Mouse (Mus musculus): ENCODE measurements at regions not wholly inside any gene's neighbourhood (a gene's known extent, or its start where the extent isn't known, plus 50 kb on each side); places are given as distances from the start of the nearest gene placed in this dataset.

GRCm38 (mm10) chr7:77867518-77867917 lies 870.3 kb downstream of the Ntrk3 start:
- TF ChIP-seq E2F4 (IDR thresholded peaks at IDR 0.05; ENCODE audit: insufficient replicate concordance, low read depth, low read length) (no peak), ZKSCAN1 (IDR thresholded peaks at IDR 0.05; ENCODE audit: borderline replicate concordance, low read depth, low read length) (no peak), ZMIZ1 (IDR thresholded peaks at IDR 0.05; ENCODE audit: low read depth, low read length) (no peak), CHD1 (IDR thresholded peaks at IDR 0.05; ENCODE audit: low read depth, low read length) (no peak)
- Histone ChIP-seq H3K4me2 (ENCODE audit: insufficient read depth, low read depth, poor library complexity, severe bottlenecking) (no peak overlapping the region), H3K36me3 (replicated peaks in 1 of 2; ENCODE audit: control insufficient read depth in 1 of 2, insufficient read depth in 1 of 2, low read length in 1 of 2) (no peaks in the 10 kb centered on the region), H3K79me2 (replicated peaks; ENCODE audit: control insufficient read depth, extremely low read depth, insufficient read depth, poor library complexity, severe bottlenecking) (no peaks in the 10 kb centered on the region), H3K27ac (ENCODE audit: insufficient read depth, low read depth) (no peak overlapping the region), H3K27me3 (replicated peaks) (no peaks in the 10 kb centered on the region), H3K9ac (ENCODE audit: insufficient read depth, low read depth) (no peak overlapping the region), H3K4me3 (replicated peaks in 1 of 3; ENCODE audit: low read depth in 2 of 3, low read length in 2 of 3, poor library complexity in 1 of 3) (no peak overlapping the region), H3K9me3 (replicated peaks; ENCODE audit: low read length) (peaks cover 38% of the 10 kb centered on the region), H3K4me1 (ENCODE audit: control insufficient read depth in 1 of 2, insufficient read depth in 2 of 2) (no peaks in the 10 kb centered on the region)
- no peak for DNase-seq (ENCODE audit: extremely low read depth)
- in situ Hi-C loops (cut with MboI; ENCODE audit: low pct_ligation_motif_present, low pct_unique_long_range_greater_than_20kb, low sequenced_read_pairs) (no loop called here), dilution Hi-C loops (cut with MboI; ENCODE audit: extremely low pct_ligation_motif_present, extremely low pct_unique_long_range_greater_than_20kb, low sequenced_read_pairs) (no loop called here)

GRCm38 (mm10) chr7:77861841-77862240 lies 876.0 kb downstream of the Ntrk3 start:
- Histone ChIP-seq H3K79me2 (replicated peaks; ENCODE audit: control insufficient read depth, extremely low read depth, insufficient read depth, poor library complexity, severe bottlenecking) (no peaks in the 10 kb centered on the region), H3K4me1 (ENCODE audit: control insufficient read depth in 1 of 2, insufficient read depth in 2 of 2) (no peaks in the 10 kb centered on the region), H3K9me3 (replicated peaks; ENCODE audit: low read length) (peaks cover 60% of the 10 kb centered on the region), H3K36me3 (replicated peaks in 1 of 2; ENCODE audit: control insufficient read depth in 1 of 2, insufficient read depth in 1 of 2, low read length in 1 of 2) (no peaks in the 10 kb centered on the region), H3K4me3 (replicated peaks in 1 of 3; ENCODE audit: low read depth in 2 of 3, low read length in 2 of 3, poor library complexity in 1 of 3) (no peak overlapping the region), H3K27ac (ENCODE audit: insufficient read depth, low read depth) (no peak overlapping the region), H3K9ac (ENCODE audit: insufficient read depth, low read depth) (no peak overlapping the region), H3K4me2 (ENCODE audit: insufficient read depth, low read depth, poor library complexity, severe bottlenecking) (no peak overlapping the region), H3K27me3 (replicated peaks) (no peaks in the 10 kb centered on the region)
- dilution Hi-C loops (cut with MboI; ENCODE audit: extremely low pct_ligation_motif_present, extremely low pct_unique_long_range_greater_than_20kb, low sequenced_read_pairs): no loop called here
- TF ChIP-seq ELF1 (IDR thresholded peaks at IDR 0.05; ENCODE audit: low read depth, low read length): no peak
- TF ChIP-seq POLR2A (IDR thresholded peaks at IDR 0.05; ENCODE audit: low read depth, low read length): no peak
- no peak for TF ChIP-seq POLR2AphosphoS2 (IDR thresholded peaks at IDR 0.05; ENCODE audit: low read depth, low read length)
- TF ChIP-seq RCOR1 (conservative IDR thresholded peaks at IDR 0.05; ENCODE audit: low read depth, low read length): no peak
- no peak for TF ChIP-seq BHLHE40 (IDR thresholded peaks at IDR 0.05; ENCODE audit: low read depth, low read length)
- no peak for TF ChIP-seq ZMIZ1 (IDR thresholded peaks at IDR 0.05; ENCODE audit: low read depth, low read length)
- no peak for TF ChIP-seq TBP (conservative IDR thresholded peaks at IDR 0.05; ENCODE audit: low read depth, low read length)
- no peak for TF ChIP-seq E2F4 (IDR thresholded peaks at IDR 0.05; ENCODE audit: insufficient replicate concordance, low read depth, low read length)
- no peak for TF ChIP-seq MAZ (IDR thresholded peaks at IDR 0.05; ENCODE audit: low read depth, low read length)
- TF ChIP-seq GABPA (IDR thresholded peaks at IDR 0.05; ENCODE audit: insufficient replicate concordance, low read depth, low read length): no peak
- TF ChIP-seq MXI1 (IDR thresholded peaks at IDR 0.05; ENCODE audit: low read depth, low read length): no peak
- TF ChIP-seq USF1 (IDR thresholded peaks at IDR 0.05; ENCODE audit: low read depth, low read length): no peak
- TF ChIP-seq ZC3H11A (IDR thresholded peaks at IDR 0.05; ENCODE audit: low read depth, low read length): no peak
- no peak for TF ChIP-seq JUN (IDR thresholded peaks at IDR 0.05; ENCODE audit: insufficient read depth, low read depth, low read length)
- no peak for TF ChIP-seq JUND (conservative IDR thresholded peaks at IDR 0.05; ENCODE audit: low read depth, low read length)
- TF ChIP-seq MYC (IDR thresholded peaks at IDR 0.05; ENCODE audit: low read depth, low read length): no peak
- TF ChIP-seq HCFC1 (IDR thresholded peaks at IDR 0.05; ENCODE audit: low read depth, low read length): no peak
- DNase-seq (ENCODE audit: extremely low read depth): no peak
- in situ Hi-C loops (cut with MboI; ENCODE audit: low pct_ligation_motif_present, low pct_unique_long_range_greater_than_20kb, low sequenced_read_pairs): no loop called here
